Mouse (Mus musculus) adrenal gland, postnatal 4 days (tissue): ENCODE data around the gene Arrb2. TPM values are rescaled to one million over a fixed set of nuclear protein-coding genes. Genes with fewer than 3 reads are reported as not detected.

Experiments
- DNase-seq, 2 experiments: peaks; one replicate each; pipeline ENCODE4 v3.0.0; 2021 to 2022; ENCODE audit warnings: low spot score in 2 of 2, mixed read lengths in 2 of 2
- microRNA-seq: library from miRNA; unstranded; fragments of <30 nt; microRNA quantifications from one replicate; pipeline ENCODE4 v1.2.0, GENCODE M21; 2021
- total RNA-seq, 2 experiments: library from RNA; stranded (reverse); gene quantifications; 2 replicates each; pipeline ENCODE4 v1.2.3; 2021

The Arrb2 gene
- total RNA-seq, 2 experiments from 2014 or later: 30.4 to 32.3 TPM

DNA sequence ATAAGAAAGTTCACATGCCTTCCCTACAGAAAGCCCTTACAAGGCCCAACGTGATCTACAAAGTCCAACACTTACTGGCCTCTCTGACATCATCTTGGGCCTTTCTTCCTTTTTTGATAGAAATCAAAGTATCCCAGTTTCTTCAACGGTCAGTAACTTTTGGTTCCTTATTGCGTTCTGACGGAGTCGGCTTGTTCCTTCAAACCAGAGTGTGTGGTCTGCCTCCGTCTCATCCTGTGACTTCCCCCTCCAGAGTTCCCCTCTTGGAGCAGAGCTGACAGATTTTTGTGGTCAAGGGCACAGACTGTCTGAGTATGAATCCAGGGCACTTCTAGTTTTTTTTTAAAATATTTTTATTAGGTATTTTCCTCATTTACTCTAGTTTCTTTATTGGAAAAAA is 57.2 kb downstream of the Arrb2 start:
- no peak for DNase-seq

Small RNA genes lying within 50 kb of the gene (microRNA-seq; reads per million reads assigned to microRNA genes)
- not detected for gene Mir7115

Other genes starting within 250 kb of the Arrb2 start
- 1 to 10 TPM in 1 of 2 experiments, under 1 TPM in 1; 0.71 to 2.9 TPM for gene Slc16a11, start 219.9 kb upstream of the Arrb2 start, total RNA-seq
- gene Slc16a13, start 211.6 kb upstream of the Arrb2 start, total RNA-seq: 10 to 100 TPM in 1 of 2 experiments, 1 to 10 TPM in 1; 6.2 to 10.9 TPM
- 10 to 100 TPM; 23.8 to 33.4 TPM for gene Bcl6b, start 202.8 kb upstream of the Arrb2 start, total RNA-seq
- 10 to 100 TPM; 70.1 to 72.5 TPM for gene 0610010K14Rik, start 194.7 kb upstream of the Arrb2 start, total RNA-seq
- 1 to 10 TPM; 4.5 to 8.1 TPM for gene Gm21988, start 192.8 kb upstream of the Arrb2 start, total RNA-seq
- 100 to 1,000 TPM; 160 to 164 TPM for gene Rnasek, start 192.8 kb upstream of the Arrb2 start, total RNA-seq
- gene Alox12, start 177.3 kb upstream of the Arrb2 start, total RNA-seq: 1 to 10 TPM; 3.4 to 3.7 TPM
- not detected for gene Alox12e, start 110.0 kb upstream of the Arrb2 start, total RNA-seq
- 1 to 10 TPM in 1 of 2 experiments, under 1 TPM in 1; 0.95 to 1.5 TPM for gene Alox15, start 80.6 kb upstream of the Arrb2 start, total RNA-seq
- gene Pelp1, start 22.6 kb upstream of the Arrb2 start, total RNA-seq: 10 to 100 TPM; 37.2 to 40.5 TPM
- 10 to 100 TPM; 17.3 to 18.6 TPM for gene Med11, start 19.3 kb downstream of the Arrb2 start, total RNA-seq
- gene Zmynd15, start 26.8 kb downstream of the Arrb2 start, total RNA-seq: 1 to 10 TPM; 2.2 to 2.3 TPM
- gene Cxcl16, start 27.3 kb downstream of the Arrb2 start, total RNA-seq: 1 to 10 TPM; 5.8 to 7.4 TPM
- gene Tm4sf5, start 72.6 kb downstream of the Arrb2 start, total RNA-seq: 1 to 10 TPM; 1.3 TPM
- gene Vmo1, start 82.0 kb downstream of the Arrb2 start, total RNA-seq: under 1 TPM; 0.51 to 0.64 TPM
- gene Gltpd2, start 86.6 kb downstream of the Arrb2 start, total RNA-seq: 1 to 10 TPM in 1 of 2 experiments, not detected in 1; 5.0 TPM
- 100 to 1,000 TPM; 289 to 310 TPM for gene Psmb6, start 92.7 kb downstream of the Arrb2 start, total RNA-seq
- gene Gm40193, start 100.3 kb downstream of the Arrb2 start, total RNA-seq: not detected
- gene Pld2, start 107.4 kb downstream of the Arrb2 start, total RNA-seq: 10 to 100 TPM; 11.8 to 15.4 TPM
- 10 to 100 TPM; 67.7 to 67.8 TPM for gene Mink1, start 130.2 kb downstream of the Arrb2 start, total RNA-seq
- not detected for gene 4930544D05Rik, start 183.2 kb downstream of the Arrb2 start, total RNA-seq
- under 1 TPM in 1 of 2 experiments, not detected in 1; 0.36 TPM for gene Chrne, start 186.6 kb downstream of the Arrb2 start, total RNA-seq
- 1 to 10 TPM in 1 of 2 experiments, under 1 TPM in 1; 0.28 to 1.2 TPM for gene Gp1ba, start 206.5 kb downstream of the Arrb2 start, total RNA-seq
- gene Rnf167, start 214.6 kb downstream of the Arrb2 start, total RNA-seq: 100 to 1,000 TPM; 100 to 106 TPM
- gene Slc25a11, start 214.8 kb downstream of the Arrb2 start, total RNA-seq: 100 to 1,000 TPM; 153 TPM
- gene Pfn1, start 222.0 kb downstream of the Arrb2 start, total RNA-seq: 100 to 1,000 TPM; 804 to 830 TPM
- 100 to 1,000 TPM in 1 of 2 experiments, 10 to 100 TPM in 1; 72.6 to 112 TPM for gene Eno3, start 224.6 kb downstream of the Arrb2 start, total RNA-seq
- gene Spag7, start 236.8 kb downstream of the Arrb2 start, total RNA-seq: 10 to 100 TPM; 82.0 to 87.2 TPM